Mouse (Mus musculus) olfactory bulb, adult 2 months (tissue): ENCODE results near the gene Ddx50.

ENCODE experiments used
- CTCF ChIP-seq: fragments of 200-500 bp; IDR thresholded peaks from 2 replicates; pipeline ENCODE4 v1.5.1; 2012; ENCODE audit warnings: low read depth, mild to moderate bottlenecking, low read length, moderate library complexity; ENCODE audit not compliant: insufficient read depth
- POLR2A ChIP-seq: fragments of 200-500 bp; IDR thresholded peaks from 2 replicates; pipeline ENCODE4 v1.6.1; 2012; ENCODE audit warnings: mild to moderate bottlenecking, low read depth, low read length, moderate library complexity; ENCODE audit not compliant: insufficient read depth

DNA sequence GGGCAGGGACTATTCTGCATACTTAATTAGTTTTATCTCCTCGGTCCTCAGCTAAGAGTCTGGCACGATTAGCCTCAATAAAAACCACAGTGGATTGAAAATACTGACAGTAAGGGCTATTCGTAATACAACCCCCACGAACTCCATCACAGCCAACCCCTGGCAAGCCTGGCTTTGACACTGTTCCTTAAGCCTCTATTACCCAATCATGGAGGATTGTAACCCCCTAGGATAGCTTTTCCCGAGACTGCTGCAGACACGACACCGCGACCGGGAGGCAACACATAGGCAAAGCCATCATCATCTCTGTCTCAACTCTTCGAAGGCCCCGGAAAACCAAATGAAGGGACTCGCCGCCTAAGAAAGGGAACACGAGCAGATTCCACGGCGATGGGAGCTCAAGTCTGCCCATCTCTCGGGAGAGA, 648 bp downstream of the Ddx50 start:
- no peak for TF ChIP-seq CTCF
- no peak for TF ChIP-seq POLR2A
